12 mouse cellular contexts compared by ENCODE assay signal in genomic region chr11:102096446-102096845, GRCm38 (mm10). TPM values are rescaled to one million over a fixed set of nuclear protein-coding genes. Genes with fewer than 3 reads are reported as not detected.
A peak's percentile ranks its signal among the peaks of the same experiment; 100 is the strongest.
DNase-seq lines count a peak whose midpoint lies in the region; ATAC-seq and TF ChIP-seq lines count a peak whose summit lies in the region.
"Had no signal": no experiment of that assay in that cellular context is flagged by ENCODE, and none has a peak within 500 bp of the region (broad histone marks: within the 10 kb centered on the region; RNA-seq: fewer than 3 reads in every experiment).

No protein-coding gene starts in this region.

- H3K36me3 ChIP-seq in heart, postnatal 0 days (replicated peaks; ENCODE audit: control insufficient read depth, insufficient read depth, low read length) = no peaks in the 10 kb centered on the region
- H3K36me3 ChIP-seq in embryonic facial prominence, embryonic 15.5 days = no peaks in the 10 kb centered on the region
- no peaks in the 10 kb centered on the region for H3K36me3 ChIP-seq in intestine, embryonic 15.5 days
- no peaks in the 10 kb centered on the region for H3K36me3 ChIP-seq in midbrain, embryonic 15.5 days (replicated peaks)

- no peak for DNase-seq in heart, postnatal 0 days (ENCODE audit: low spot score)
- no peak for DNase-seq in heart, adult 9 months (ENCODE audit: low spot score in 2 of 2)
- no peak for DNase-seq in testis, postnatal 14 days (ENCODE audit: low spot score)
- no peak for DNase-seq in left cerebral cortex, postnatal 14 days (ENCODE audit: low spot score in 2 of 2)
- no peak for DNase-seq in cerebellum, adult 11-12 months

- no peak overlapping the region for H3K9ac ChIP-seq in heart, postnatal 0 days (replicated peaks; ENCODE audit: low read depth, low read length)
- H3K9ac ChIP-seq in embryonic facial prominence, embryonic 15.5 days = no peak overlapping the region
- no peak overlapping the region for H3K9ac ChIP-seq in intestine, embryonic 15.5 days
- H3K9ac ChIP-seq in midbrain, embryonic 15.5 days = no peak overlapping the region

- intact Hi-C loops in left cerebral cortex, postnatal 14 days (cut with DNase I) = no loop called here

- no peaks in the 10 kb centered on the region for H3K9me3 ChIP-seq in heart, postnatal 0 days (replicated peaks; ENCODE audit: control insufficient read depth, low read length)
- no peaks in the 10 kb centered on the region for H3K9me3 ChIP-seq in embryonic facial prominence, embryonic 15.5 days (replicated peaks)
- no peaks in the 10 kb centered on the region for H3K9me3 ChIP-seq in intestine, embryonic 15.5 days
- H3K9me3 ChIP-seq in midbrain, embryonic 15.5 days = no peaks in the 10 kb centered on the region

- no peak for TF ChIP-seq CTCF in heart, postnatal 0 days (IDR thresholded peaks at IDR 0.05; ENCODE audit: low read depth)

- H3K27ac ChIP-seq in heart, postnatal 0 days (ENCODE audit: low read depth) = no peak overlapping the region
- H3K27ac ChIP-seq in embryonic facial prominence, embryonic 15.5 days (replicated peaks) = no peak overlapping the region
- H3K27ac ChIP-seq in intestine, embryonic 15.5 days = no peak overlapping the region
- no peak overlapping the region for H3K27ac ChIP-seq in midbrain, embryonic 15.5 days

- no peak for TF ChIP-seq EP300 in heart, postnatal 0 days (IDR thresholded peaks at IDR 0.05; ENCODE audit: low read depth)

- WGBS in heart, postnatal 0 days = 60% methylated on average over 5 of the region's 5 CpGs
- WGBS in embryonic facial prominence, embryonic 15.5 days = 68% methylated on average over 5 of the region's 5 CpGs
- 62% methylated on average over 5 of the region's 5 CpGs for WGBS in intestine, embryonic 15.5 days
- whole genome bisulfite sequencing in midbrain, embryonic 15.5 days = 74% methylated on average over 5 of the region's 5 CpGs

- H3K4me1 ChIP-seq in heart, postnatal 0 days (ENCODE audit: control insufficient read depth, insufficient read depth) = peaks cover 8% of the 10 kb centered on the region
- peaks cover 14% of the 10 kb centered on the region for H3K4me1 ChIP-seq in embryonic facial prominence, embryonic 15.5 days
- H3K4me1 ChIP-seq in intestine, embryonic 15.5 days (replicated peaks) = peaks cover 6% of the 10 kb centered on the region; the same call in 1 of the 2 replicates
- peaks cover 13% of the 10 kb centered on the region for H3K4me1 ChIP-seq in midbrain, embryonic 15.5 days

- H3K4me3 ChIP-seq in heart, postnatal 0 days (ENCODE audit: low read depth, low read length) = no peak overlapping the region
- H3K4me3 ChIP-seq in embryonic facial prominence, embryonic 15.5 days (replicated peaks) = peak overlapping the region; percentile 35; the same call in 1 of the 2 replicates
- H3K4me3 ChIP-seq in intestine, embryonic 15.5 days (replicated peaks) = no peak overlapping the region
- H3K4me3 ChIP-seq in midbrain, embryonic 15.5 days = no peak overlapping the region

- peak overlapping the region; percentile 47 for H3K4me2 ChIP-seq in heart, postnatal 0 days (ENCODE audit: low read depth, low read length)
- H3K4me2 ChIP-seq in embryonic facial prominence, embryonic 15.5 days (replicated peaks) = peak overlapping the region; percentile 56
- H3K4me2 ChIP-seq in intestine, embryonic 15.5 days (replicated peaks) = peak overlapping the region; percentile 57
- H3K4me2 ChIP-seq in midbrain, embryonic 15.5 days = peak overlapping the region; percentile 53

- H3K27me3 ChIP-seq in heart, postnatal 0 days (ENCODE audit: control insufficient read depth, insufficient read depth, low read length) = 0 out of 2 replicates have a peak, but pooled peaks cover 10% of the 10 kb centered on the region
- H3K27me3 ChIP-seq in embryonic facial prominence, embryonic 15.5 days = peaks cover 13% of the 10 kb centered on the region
- 0 out of 2 replicates have a peak, but pooled peaks cover 12% of the 10 kb centered on the region for H3K27me3 ChIP-seq in intestine, embryonic 15.5 days (replicated peaks)
- H3K27me3 ChIP-seq in midbrain, embryonic 15.5 days (replicated peaks) = peaks cover 4% of the 10 kb centered on the region

- no peak; the same call in 1 of the 2 replicates for ATAC-seq in heart, postnatal 0 days (ENCODE audit: insufficient read depth, low read depth)
- ATAC-seq in embryonic facial prominence, embryonic 15.5 days (ENCODE audit: insufficient number of reproducible peaks, low FRiP score, low TSS enrichment, low read depth) = no peak
- peak; percentile 11; the same call in 1 of the 2 replicates for ATAC-seq in intestine, embryonic 15.5 days
- ATAC-seq in midbrain, embryonic 15.5 days (replicated peaks) = no peak

RNA-seq across cellular contexts. Expression of gene Ppy, which starts 4.7 kb away (rescaled TPM):
- not detected in 2 replicates for total RNA-seq in heart, postnatal 0 days (2014; rRNA removed; ENCODE audit: low replicate concordance)
- polyA plus RNA-seq in heart, postnatal 0 days (2015; fragmentation: Nextera tagmentation; extraction: Ambion mirVana) = not detected in 2 replicates
- polyA plus RNA-seq in embryonic facial prominence, embryonic 15.5 days (2015; fragmentation: Nextera tagmentation; extraction: Ambion mirVana) = not detected in 2 replicates
- 4.5 and 6.2 TPM in 2 replicates for polyA plus RNA-seq in intestine, embryonic 15.5 days (2015; fragmentation: Nextera tagmentation; extraction: Ambion mirVana)
- polyA plus RNA-seq in midbrain, embryonic 15.5 days (2015; fragmentation: Nextera tagmentation; extraction: Ambion mirVana) = not detected in 2 replicates
- not detected for total RNA-seq in left cerebral cortex, postnatal 14 days (2021)
- total RNA-seq: gastrocnemius, postnatal 14 days had no signal
- polyA plus RNA-seq: brain, embryonic 14.5 days; CD4-positive, CD25-positive, alpha-beta regulatory T cell, adult 4 months had no signal

RNA-seq across cellular contexts. Expression of gene Mpp2, which starts 8.1 kb away (rescaled TPM):
- total RNA-seq in heart, postnatal 0 days (2014; rRNA removed; ENCODE audit: low replicate concordance) = 6.0 and 12.1 TPM in 2 replicates
- 2.1 and 2.3 TPM in 2 replicates for polyA plus RNA-seq in heart, postnatal 0 days (2015; fragmentation: Nextera tagmentation; extraction: Ambion mirVana)
- polyA plus RNA-seq in embryonic facial prominence, embryonic 15.5 days (2015; fragmentation: Nextera tagmentation; extraction: Ambion mirVana) = 7.0 and 10.7 TPM in 2 replicates
- polyA plus RNA-seq in intestine, embryonic 15.5 days (2015; fragmentation: Nextera tagmentation; extraction: Ambion mirVana) = 6.2 and 6.8 TPM in 2 replicates
- 33.4 and 36.4 TPM in 2 replicates for polyA plus RNA-seq in midbrain, embryonic 15.5 days (2015; fragmentation: Nextera tagmentation; extraction: Ambion mirVana)
- 100 to 1,000 TPM; 152 to 155 TPM for total RNA-seq in left cerebral cortex, postnatal 14 days (2021)

RNA-seq across cellular contexts. Expression of gene Pyy, which starts 11.2 kb away (rescaled TPM):
- total RNA-seq in heart, postnatal 0 days (2014; rRNA removed; ENCODE audit: low replicate concordance) = not detected in 2 replicates
- polyA plus RNA-seq in heart, postnatal 0 days (2015; fragmentation: Nextera tagmentation; extraction: Ambion mirVana) = not detected in 2 replicates
- not detected in 2 replicates for polyA plus RNA-seq in embryonic facial prominence, embryonic 15.5 days (2015; fragmentation: Nextera tagmentation; extraction: Ambion mirVana)
- polyA plus RNA-seq in intestine, embryonic 15.5 days (2015; fragmentation: Nextera tagmentation; extraction: Ambion mirVana) = 57.2 and 75.0 TPM in 2 replicates
- not detected in 2 replicates for polyA plus RNA-seq in midbrain, embryonic 15.5 days (2015; fragmentation: Nextera tagmentation; extraction: Ambion mirVana)
- not detected for total RNA-seq in left cerebral cortex, postnatal 14 days (2021)
- total RNA-seq: gastrocnemius, postnatal 14 days had no signal
- polyA plus RNA-seq: CD4-positive, CD25-positive, alpha-beta regulatory T cell, adult 4 months; spleen, adult 2 months had no signal

RNA-seq across cellular contexts. Expression of gene Nags, which starts 48.9 kb away (rescaled TPM):
- total RNA-seq in heart, postnatal 0 days (2014; rRNA removed; ENCODE audit: low replicate concordance) = not detected in 2 replicates
- not detected in 2 replicates for polyA plus RNA-seq in heart, postnatal 0 days (2015; fragmentation: Nextera tagmentation; extraction: Ambion mirVana)
- 0.98 and 1.7 TPM in 2 replicates for polyA plus RNA-seq in embryonic facial prominence, embryonic 15.5 days (2015; fragmentation: Nextera tagmentation; extraction: Ambion mirVana)
- polyA plus RNA-seq in intestine, embryonic 15.5 days (2015; fragmentation: Nextera tagmentation; extraction: Ambion mirVana) = 24.0 and 25.6 TPM in 2 replicates
- polyA plus RNA-seq in midbrain, embryonic 15.5 days (2015; fragmentation: Nextera tagmentation; extraction: Ambion mirVana) = 0.10 and 0.30 TPM in 2 replicates
- not detected for total RNA-seq in left cerebral cortex, postnatal 14 days (2021)
- total RNA-seq: gastrocnemius, postnatal 14 days had no signal
- polyA plus RNA-seq: CD4-positive, CD25-positive, alpha-beta regulatory T cell, adult 4 months had no signal

RNA-seq across cellular contexts. Expression of gene Cd300lg, which starts 55.1 kb away (rescaled TPM):
- total RNA-seq in heart, postnatal 0 days (2014; rRNA removed; ENCODE audit: low replicate concordance) = 23.0 and 79.5 TPM in 2 replicates
- polyA plus RNA-seq in heart, postnatal 0 days (2015; fragmentation: Nextera tagmentation; extraction: Ambion mirVana) = 22.9 and 24.0 TPM in 2 replicates
- 1.5 and 2.1 TPM in 2 replicates for polyA plus RNA-seq in embryonic facial prominence, embryonic 15.5 days (2015; fragmentation: Nextera tagmentation; extraction: Ambion mirVana)
- polyA plus RNA-seq in intestine, embryonic 15.5 days (2015; fragmentation: Nextera tagmentation; extraction: Ambion mirVana) = 0.98 and 1.6 TPM in 2 replicates
- 0.31 and 0.43 TPM in 2 replicates for polyA plus RNA-seq in midbrain, embryonic 15.5 days (2015; fragmentation: Nextera tagmentation; extraction: Ambion mirVana)
- not detected for total RNA-seq in left cerebral cortex, postnatal 14 days (2021)
- polyA plus RNA-seq: CD4-positive, CD25-positive, alpha-beta regulatory T cell, adult 4 months had no signal

Comparison
In these comparisons a context has a peak if more than half of its experiments do, and no peak if none do; other contexts are left out.
1. RNA of gene Pyy, which starts 11.2 kb away (polyA plus RNA-seq): 57.2 to 75.0 TPM in intestine, embryonic 15.5 days; not detected in midbrain, embryonic 15.5 days, not detected in embryonic facial prominence, embryonic 15.5 days and not detected in heart, postnatal 0 days; every median in the first group is over 10 times any median in the second.
2. Peak in every context shown above with its lines, with median percentiles within 50 percentile points of each other: H3K4me2 ChIP-seq.